Mouse (Mus musculus) brain, adult 2 months (tissue): ENCODE results near the gene Casp9.
"Not testable (repeated sequence)": the region's sequence is repeated elsewhere in the genome, so short reads cannot be mapped to it uniquely, and the experiment has no call there.

ENCODE experiments used
- DNase-seq: peaks from one replicate; pipeline ENCODE4 v3.0.0; 2011; ENCODE audit warnings: low read depth, low spot score

Gene Casp9

DNA sequence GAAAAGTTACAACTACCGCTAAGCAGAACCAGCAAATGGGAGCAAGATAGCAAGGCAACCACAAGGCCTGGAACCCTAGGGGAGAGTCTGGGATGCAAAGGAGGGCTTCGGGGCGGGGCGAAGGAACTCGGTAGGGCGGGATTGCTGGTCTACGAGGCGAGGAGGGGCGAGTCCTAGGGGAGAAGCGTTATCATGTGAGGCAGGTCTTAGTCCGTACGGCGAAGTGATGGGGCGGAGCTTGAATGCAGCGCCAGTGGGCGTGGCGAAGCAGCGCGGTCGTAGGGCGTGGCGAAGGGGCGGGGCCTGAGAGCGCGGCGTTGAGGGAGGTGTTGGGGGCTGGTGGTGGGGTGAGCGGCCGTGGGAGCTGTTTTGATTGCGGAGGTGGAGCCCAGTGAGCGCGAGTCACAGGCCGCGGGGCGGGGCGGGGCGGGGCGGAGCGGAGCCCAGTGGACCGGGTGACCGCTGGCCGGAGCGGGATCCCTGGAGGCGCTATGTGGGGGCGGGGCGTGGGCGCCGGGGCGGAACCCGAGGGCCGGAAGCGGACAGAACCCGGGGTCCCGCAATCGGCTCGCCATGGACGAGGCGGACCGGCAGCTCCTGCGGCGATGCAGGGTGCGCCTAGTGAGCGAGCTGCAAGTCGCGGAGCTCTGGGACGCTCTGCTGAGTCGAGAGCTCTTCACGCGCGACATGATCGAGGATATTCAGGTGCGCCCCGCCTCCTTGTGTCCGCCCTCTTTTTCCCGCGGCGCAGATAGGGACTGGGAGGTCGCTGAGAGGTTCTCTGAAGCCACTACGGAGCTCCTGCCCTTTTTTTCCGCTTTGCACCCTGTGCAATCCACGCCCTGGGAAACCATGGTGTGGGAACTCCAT, at the start of gene Casp9:
Casp9 (plus strand) TSS at position 331 of the 870 bp plus-strand sequence.
- DNase-seq, result peak; percentile 98

DNA sequence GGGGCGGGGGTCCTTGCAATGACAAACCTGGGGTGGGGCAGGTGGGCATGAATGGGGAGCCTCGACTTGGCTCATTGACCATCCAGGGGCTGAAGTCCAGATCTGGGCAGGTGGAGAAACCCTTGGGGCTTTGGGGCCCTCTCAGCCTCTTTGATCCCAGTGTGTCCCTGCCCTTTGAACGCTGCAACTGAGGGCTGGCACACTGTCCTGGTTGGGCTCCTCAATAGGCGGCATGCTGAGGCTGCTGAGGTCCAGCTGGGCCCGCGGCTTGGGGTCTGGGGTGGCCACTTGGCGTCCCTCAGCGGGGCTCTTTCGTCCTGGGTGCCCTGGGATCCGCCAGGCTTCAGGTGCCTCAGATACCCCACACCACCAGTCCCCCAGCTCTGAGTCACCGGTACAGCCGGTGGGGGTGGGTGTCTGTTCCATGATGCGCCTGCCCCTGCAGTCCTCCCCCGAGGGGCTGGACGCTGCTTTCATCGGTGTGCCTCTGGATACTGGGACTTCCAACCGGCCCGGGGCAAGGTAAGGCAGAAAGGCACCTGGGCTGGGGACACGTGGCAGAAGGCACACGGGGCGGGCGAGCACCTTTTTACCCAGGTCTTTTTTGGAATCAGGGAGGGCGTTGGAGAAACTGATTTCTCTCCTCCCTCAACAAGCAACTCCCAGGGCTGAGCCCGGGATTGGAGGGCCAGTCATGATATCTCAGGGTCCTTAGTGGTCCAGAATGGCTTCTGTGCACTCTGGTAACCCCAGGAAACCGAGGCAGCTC, 46.6 kb upstream of the Casp9 start, which contains the start of gene Agmat:
Agmat (plus strand) TSS at position 95 of the 769 bp plus-strand sequence.
- DNase-seq, result no peak

DNA sequence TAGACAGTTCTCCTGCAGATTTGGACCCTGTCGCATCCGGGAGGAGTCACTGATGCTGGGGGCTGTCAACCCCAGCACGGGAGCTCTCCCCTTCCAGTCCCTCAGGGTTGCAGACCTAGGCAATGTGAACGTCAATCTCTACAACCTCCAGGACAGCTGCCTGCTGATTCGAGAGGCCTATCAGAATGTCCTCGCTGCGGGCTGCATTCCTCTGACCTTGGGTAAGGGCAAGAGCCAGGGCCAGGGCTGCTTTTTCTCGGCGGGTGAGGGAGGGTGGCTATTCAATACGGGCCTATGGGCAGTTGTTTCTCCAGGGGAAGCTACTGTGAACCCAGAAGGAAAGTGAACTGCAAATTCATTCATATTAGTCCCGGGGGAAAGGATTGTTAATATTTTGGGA, 43.9 kb upstream of the Casp9 start:
- no peak for DNase-seq

DNA sequence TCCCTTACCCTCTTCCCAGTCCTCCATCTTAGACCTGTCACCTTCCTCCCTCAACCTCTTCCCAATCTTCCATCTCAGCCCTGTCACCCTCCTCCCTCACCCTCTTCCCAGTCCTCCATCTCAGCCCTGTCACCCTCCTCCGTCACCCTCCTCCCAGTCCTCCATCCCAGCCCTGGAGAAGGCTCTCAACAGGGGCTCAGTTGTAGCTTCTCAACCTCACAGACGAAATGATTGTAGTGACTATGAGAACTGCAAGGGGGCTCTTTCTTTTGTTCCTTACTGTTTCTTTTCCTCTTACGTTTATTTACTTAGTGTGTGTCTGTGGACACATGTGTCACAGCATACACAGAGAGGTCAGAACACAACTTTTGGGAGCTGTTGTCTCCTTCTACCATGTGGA, 42.6 kb upstream of the Casp9 start:
- DNase-seq, result no peak

DNA sequence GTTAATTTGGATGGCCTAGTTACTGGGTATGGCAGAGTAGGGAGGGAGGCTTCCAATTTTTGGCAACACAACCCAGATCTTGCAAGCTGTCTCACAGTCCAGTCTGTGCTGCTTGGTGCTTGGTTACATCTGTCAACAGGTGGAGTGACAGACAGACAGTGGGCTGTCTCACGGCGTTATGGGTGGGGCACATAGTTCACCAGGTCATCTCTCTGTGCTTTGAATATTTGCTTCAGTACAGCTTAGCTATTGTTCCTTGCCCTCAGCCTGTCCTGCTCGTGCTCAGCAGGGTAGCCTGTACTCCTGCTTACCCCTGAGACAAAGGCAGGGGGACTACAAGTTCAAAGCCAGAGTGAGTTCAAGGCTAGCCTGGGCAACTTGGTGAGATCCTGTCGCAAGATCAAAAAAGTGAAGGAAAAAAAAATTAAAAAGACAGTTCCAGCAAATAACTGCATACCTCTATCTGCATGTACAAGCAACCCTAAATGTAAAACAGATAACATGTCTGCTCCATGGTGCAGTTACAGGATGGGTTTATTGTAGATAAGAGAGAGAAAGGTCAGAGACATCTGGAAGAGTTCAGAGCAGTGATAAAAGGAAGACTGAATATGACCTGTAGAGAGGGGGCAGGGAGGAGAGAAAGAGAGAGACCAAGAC, 41.9 kb upstream of the Casp9 start:
- peak; percentile 43 for DNase-seq

DNA sequence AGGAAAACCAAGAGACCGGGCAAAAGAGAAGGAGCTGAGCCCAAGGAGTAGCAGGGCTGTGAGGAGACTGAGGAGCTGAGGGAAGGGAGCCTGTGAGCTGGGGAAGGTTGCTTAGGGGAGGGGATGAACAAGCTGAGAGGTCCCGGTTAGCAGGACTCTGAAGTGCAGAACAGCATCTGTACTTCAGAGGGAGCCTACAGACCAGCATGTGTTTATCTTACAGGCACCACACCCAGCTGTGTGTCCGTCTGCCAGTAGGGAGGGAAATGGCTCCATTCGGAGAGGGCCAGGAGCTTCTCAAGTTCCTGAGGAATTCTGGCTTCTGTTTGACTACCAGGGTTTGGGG, 41.4 kb upstream of the Casp9 start:
- DNase-seq, result no peak

DNA sequence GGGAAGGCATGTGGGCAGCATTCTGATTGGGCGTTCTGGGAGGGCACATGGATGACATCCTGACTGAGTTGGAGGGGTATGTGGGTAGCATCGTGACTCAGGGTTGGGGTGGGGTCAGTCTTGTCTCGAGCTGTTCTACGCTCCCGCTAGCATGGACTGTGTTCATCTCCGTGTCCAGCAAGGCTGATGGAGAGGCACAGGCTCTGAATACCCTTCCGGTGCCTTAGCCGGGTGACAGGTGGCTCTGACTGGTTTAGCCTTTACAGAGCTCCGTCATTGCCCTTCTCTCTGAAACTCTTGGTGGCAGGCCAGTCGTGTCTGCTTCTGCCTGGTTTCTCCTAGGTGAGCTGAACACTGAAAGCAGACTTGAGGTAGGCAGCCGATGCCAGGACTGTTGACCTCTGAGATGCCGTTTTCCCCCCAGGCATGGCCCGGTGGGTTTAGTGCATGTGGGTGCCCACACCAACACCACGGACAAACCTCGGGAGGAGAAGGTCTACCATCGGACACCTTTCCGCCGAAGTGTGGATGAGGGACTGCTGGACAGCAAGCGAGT, 38.0 kb upstream of the Casp9 start:
- no peak for DNase-seq

DNA sequence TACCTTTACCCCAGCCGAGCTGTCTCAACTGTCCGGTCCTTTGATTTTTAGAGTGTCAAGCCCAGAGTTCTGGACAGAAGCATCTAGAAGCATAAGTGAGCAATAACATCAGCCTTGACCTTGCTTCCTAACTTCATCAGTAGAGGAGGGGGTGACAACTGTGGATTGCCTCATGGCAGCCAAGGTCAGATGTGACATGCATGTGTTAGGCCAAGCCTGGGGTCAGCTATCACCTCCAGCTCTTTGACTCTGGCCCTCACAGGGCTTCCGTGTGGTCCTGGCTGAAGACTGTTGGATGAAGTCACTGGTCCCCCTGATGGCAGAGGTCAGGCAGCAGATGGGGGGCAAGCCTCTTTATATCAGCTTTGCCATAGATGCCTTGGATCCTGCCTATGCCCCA, 36.3 kb upstream of the Casp9 start:
- no peak for DNase-seq

DNA sequence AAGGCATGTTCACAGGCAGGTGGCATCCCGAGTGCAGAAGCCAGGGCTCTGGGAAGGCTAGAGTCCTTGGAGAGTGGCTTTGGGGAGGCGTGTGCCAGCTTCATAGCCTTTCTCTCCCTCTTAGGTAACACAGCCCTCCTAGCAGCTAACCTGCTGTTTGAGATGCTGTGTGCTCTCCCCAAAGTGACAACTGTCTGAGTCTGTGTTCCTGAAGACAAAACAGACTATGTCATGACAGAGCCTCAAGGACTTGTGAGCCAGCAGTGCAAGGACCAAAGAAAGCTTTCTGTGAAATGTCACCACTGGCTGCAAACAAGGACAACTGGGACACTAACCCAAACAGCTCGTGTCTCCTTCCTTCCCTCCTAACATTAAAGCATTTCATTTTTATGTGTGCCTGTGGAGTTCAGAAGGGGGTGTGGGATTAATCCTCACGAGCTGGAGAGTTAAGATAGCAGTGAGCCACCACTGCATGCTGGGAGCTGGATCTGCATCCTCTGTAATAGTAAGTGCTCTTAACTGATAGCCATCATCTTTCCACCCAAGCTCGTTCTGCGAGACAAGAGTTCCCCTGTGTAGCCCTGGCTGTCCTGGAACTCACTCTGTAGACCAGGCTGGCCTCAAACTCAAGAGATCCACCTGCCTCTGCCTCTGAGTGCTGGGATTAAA, 34.4 kb upstream of the Casp9 start:
- DNase-seq, result no peak

DNA sequence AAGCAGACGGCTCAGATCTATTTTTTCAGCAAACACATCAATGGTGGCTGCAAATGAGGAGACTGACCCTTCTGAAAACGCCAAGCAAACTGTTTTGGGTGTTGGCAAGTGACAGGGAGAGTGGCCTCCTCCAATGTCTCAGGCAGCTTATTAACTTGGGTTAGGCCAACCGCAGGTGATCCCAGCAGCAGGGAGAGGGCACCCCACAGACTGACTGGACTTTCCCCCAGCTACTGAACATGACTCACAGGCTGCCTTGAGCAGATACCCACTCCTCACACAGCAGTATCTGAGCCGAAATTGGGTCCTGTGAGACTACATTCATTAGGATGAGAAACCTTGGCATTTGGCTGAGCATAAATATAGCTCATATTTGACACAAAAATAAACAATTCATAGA, 32.5 kb upstream of the Casp9 start:
- no peak for DNase-seq

DNA sequence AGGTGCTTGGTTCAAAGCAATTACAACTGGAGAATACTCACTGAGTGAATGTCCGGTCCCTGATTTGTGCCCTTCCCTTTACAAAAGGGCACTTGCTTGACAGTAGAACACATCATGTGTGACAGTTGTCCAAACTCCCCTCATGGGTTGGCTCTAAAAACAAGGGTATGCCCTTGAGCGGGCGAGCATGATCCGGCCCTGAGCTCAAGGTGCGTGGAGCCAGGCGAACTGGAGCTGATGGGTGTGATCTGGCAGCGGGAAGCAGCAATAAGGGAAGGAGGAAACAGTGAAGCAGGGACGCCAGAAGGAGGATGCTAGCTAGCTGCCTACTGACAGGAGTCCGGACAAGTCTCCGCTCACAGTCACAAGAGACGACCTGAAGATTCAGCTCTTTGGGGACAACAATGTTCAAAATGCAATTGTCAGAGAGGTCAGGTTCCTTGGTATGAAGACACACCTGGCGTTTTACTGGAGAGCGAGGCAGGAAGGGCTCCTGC, 31.3 kb upstream of the Casp9 start:
- no peak for DNase-seq

DNA sequence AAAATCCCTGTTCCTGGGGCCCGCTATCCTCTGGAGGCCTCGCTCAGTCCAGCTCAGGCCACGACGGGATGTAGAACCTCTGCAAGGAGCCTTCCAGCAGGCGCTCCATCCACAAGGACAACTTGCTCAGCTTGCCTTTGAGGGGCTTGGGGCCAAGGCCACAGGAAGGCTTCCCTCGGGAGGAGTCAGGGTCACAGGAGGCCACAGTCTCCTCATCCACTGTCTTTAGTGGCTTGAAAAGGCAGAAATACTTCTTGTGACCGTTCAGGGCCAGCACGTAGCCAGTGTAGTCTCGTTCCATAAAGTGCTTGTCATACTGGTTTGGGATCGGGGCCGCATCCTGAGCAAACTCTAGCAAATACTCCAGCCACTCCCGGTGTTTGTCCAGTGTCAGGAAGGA, 29.9 kb upstream of the Casp9 start:
- DNase-seq, result no peak

DNA sequence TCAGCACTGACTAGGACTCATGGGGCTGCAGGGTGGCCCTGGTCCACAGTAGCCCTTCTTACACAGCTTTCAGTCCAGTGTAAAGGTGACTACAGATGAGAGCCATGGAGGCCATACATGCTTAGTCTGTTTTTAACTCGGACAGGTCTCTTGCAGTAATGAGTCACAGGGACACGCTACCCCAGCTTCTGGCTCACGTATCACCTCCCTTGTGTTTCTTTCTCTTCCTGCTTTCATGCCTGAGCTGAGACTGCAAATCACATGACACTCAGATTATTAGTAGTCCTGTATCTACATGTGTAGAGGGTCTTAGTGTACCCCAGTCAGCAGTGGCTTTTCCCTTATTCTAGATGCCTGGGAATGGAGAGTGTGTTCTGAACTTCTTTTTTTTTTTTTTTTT, 28.4 kb upstream of the Casp9 start:
- no peak for DNase-seq

DNA sequence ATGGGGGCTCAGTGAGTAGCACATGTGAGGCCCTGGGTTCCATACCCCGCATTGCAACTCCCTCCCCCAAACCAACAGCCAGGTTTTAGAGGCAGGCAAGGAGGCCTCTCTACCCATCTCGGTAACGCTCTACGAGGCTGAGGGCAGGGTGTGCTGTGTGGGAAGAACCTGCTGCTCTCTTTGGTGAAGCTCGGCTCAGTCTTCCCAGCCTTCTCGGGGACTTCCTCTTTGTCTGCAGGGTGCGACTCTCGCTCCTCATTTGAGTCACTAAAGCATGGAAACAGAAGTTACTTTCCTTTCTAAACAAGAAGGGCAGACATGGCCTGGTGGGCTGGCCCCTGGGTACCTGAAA, 27.1 kb upstream of the Casp9 start:
- peak; percentile 66 for DNase-seq

DNA sequence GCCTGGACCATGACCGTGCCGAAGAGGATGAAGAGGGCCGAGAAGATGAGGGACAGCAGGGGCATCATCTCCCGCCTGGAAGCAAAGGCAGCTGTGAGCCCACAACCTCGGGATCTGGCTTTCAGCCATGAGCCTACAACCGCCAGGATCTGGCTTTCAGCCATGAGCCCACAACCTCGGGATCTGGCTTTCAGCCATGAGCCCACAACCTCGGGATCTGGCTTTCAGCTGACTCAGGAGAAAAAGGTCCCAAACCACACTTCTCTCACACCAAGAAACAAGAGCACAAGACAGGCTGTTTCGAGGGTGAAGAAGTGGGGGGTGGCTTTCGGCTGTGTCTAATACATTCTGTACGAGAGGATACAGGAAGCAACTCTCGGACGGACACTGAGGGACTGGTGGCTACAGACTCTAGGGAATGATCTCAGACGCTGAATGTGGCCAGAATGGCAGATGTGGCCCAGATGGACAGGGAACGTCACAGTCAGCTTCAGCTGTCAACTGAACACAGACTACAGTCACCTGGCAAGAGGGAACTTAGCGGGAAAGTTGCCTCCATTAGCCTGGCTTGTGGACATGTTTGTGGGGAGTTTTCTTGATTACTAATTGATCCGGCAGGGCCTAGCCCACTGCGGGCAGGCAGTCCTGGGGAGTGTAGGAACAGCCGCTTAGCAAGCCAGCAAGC, 26.6 kb upstream of the Casp9 start:
- DNase-seq, result peak; percentile 73

DNA sequence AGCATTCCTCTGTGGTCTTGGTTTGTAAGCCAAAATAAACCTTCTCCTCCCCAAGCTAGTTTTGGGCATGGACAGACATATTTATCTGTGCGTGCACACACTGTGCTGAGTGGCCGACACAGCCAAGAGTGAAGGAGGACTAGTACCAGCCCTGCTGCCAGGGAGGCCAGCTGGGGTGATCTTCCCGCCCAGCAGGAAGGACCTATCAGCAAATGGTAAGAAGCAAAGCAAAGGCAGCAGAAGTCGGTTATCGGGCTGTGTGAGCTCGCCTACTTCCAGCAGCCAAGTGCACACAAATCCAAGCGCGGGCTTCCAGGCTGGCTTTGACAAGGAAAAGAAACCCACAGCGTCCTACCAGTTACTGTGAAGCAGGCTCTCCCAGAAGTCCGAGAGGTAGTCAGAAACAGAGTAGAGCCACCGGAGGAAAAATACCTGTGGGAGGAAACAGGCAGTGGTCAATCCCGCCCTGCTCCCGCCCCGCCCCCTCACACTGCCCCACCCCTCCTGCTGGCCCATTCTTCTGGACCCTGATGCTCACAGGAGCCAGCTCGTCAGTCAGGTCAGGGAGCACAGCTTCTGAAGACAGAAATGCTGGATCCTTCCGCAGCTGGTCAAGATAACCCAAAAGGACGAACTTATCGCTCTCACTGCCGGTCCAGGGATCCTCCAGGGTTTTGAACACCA, 25.9 kb upstream of the Casp9 start:
- DNase-seq, result peak; percentile 88

DNA sequence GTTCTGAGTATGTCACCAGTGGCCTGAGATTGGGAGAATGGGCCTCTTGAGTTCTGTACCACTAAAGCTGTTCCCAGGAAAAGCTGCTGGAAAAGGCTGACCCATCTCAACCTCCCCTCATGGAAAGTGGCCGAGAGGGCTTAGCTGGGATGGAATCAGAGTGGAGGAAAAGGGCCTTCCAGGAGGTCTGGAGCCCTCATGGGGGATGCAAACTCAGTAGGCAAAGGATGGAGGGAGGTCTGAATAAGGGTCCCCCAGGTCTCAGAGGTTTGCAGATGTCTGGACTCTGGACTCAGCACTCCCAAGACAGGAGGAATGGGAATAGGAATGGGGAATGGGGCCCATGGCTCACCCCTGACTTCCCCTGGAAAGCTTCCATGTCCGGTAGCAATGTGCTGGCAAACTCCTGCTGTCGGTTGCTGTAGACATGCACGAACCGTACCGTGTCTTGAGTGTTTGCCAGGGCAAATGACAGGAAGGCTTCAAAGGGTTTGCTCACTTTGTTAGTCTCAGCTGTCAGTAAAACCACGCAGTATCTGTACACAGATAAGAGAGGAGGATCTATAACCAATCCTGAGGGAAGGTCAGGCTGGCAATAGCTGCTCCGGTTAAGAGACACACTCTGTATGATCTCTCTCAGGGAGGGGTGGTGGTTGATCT, 23.8 kb upstream of the Casp9 start:
- no peak for DNase-seq

DNA sequence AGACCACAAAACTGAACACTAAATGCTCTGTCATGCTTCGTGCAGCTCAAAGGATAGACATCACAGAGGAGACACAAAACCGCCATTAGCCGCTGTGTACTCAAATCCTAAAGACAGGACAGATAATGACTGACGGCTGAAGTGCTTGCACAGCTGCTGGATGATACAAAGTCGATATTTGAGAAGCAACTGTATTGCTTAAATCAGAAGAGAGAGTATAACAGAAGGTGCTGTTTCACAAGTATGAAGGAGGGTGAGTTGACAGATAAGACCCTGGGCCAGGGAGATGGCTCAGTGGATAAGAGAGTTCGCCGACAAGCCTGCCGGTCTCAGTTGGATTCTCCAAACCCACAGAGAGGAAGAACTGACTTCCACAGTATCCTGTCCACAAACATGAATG, 21.6 kb upstream of the Casp9 start:
- no peak for DNase-seq

DNA sequence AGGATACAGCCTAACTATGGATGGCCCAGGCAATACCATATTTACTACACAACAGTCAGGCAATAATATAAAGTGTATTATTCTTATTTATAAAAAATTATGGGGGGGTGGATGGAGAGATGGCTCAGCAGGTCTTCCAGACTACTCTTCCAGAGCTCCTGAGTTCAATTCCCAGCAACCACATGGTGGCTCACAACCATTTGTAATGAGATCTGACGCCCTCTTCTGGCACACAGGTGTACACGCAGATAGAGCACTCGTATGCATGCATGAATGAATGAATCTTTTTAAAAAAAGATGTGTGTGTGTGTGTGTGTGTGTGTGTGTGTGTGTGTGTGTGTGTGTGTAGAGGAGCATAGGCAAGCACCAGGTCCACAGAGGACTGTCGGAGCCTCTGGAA, 20.4 kb upstream of the Casp9 start:
- not testable (repeated sequence) for DNase-seq

DNA sequence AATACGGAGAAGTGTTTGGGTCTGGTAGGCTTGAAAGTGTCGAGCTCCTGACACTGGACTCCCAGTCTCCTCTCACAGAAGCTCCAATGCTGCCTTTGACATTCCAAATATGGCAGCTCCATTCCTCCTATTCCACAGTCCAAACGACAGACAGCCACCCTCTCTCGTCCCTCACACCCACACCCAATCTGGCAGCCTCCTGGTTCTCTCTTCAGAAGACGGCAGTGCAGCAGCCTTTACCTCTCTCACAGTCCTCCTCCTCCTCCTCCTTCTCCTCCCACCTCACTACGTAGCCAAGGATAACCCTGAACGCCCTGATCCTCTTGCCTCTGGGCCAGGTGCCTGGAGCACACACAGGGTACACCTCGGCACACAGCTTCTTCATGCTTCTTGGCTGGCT, 13.6 kb upstream of the Casp9 start:
- peak; percentile 89 for DNase-seq
